Mouse (Mus musculus): Measurements from ENCODE around the gene Slc22a14. TPM values are rescaled to one million over a fixed set of nuclear protein-coding genes. Genes with fewer than 3 reads are reported as not detected.

The Slc22a14 gene
- polyA plus RNA-seq, 1 experiment from 2014 or later: not detected

DNA sequence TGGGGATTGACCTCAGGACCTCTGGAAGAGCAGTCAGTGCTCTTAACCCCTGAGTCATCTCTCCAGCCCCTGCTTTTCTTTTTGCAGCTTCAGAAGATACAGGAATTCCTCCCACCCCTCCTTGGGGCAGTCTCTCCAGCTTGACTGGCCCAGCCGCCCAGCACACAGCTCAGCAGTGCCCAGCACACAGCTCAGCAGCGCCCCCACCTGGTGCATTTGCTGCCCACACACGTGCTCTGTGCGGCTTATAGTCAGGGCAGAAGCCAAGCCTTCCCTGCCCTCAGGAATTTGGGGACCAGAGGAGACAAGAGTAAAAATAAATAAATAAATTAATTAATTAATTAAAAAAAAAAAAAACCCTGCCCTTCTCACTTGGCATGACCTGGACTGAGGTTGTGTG, 13.3 kb downstream of the Slc22a14 start:
- no peak overlapping the region for H3K9ac ChIP-seq (ENCODE audit: low read length)
- no peak overlapping the region for H3K27ac ChIP-seq (replicated peaks; ENCODE audit: low read depth, low read length)
- 29% methylated on average over 4 of the region's 4 CpGs for WGBS
- no peaks in the 10 kb centered on the region for H3K4me1 ChIP-seq (ENCODE audit: control insufficient read depth, insufficient read depth, low read length)
- no peak overlapping the region for H3K4me3 ChIP-seq (ENCODE audit: low read depth, low read length)
- no peaks in the 10 kb centered on the region for H3K27me3 ChIP-seq (ENCODE audit: control insufficient read depth, insufficient read depth, low read length)
- peaks cover 5% of the 10 kb centered on the region; the same call in 1 of the 2 replicates for H3K36me3 ChIP-seq (ENCODE audit: control insufficient read depth, insufficient read depth, low read length)
- no peak for ATAC-seq (ENCODE audit: insufficient number of reproducible peaks, low FRiP score, low TSS enrichment, low read depth)
- H3K9me3 ChIP-seq (ENCODE audit: control insufficient read depth, low read length): no peaks in the 10 kb centered on the region
- H3K4me2 ChIP-seq (ENCODE audit: low read depth, severe bottlenecking): no peak overlapping the region
- DNase-seq (ENCODE audit: low spot score): peak; percentile 86

DNA sequence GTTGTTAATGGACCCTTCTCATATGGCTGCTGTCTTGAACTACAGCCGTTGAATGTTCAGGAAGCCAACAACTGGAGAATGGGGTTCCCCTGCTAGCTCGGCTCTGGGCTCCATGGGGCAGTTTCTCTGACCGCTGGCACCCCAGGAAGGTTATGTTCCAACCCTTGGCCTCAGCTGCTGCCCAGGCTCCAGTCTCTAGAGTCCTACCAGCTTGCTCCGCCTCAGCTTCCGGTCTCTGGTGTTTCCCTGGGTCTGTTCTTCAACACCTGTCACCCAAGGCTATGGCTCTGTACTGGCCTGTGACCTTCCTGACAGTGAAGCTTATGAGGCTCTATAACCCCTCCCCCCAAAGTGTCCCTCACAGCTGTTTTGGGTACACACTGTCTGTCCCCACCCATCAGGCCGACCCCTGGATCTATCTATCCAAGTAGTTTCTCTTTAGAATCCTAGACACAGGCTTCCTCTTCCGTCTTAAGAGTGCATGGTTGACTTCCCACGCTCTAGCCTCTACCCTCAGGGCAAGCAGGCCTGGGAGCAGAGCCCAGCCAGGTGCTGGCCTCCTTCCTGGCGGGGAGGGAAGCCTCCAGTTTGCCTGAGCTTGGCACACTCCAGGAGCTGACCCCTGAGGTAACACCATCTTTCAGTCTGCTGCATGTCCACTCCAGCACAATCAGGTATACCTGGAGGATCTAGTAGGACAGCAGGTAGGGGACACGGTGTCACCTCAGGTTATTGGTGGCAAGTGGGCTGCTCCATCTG, 14.2 kb downstream of the Slc22a14 start:
- no peak overlapping the region for H3K9ac ChIP-seq (ENCODE audit: low read length)
- no peak overlapping the region for H3K27ac ChIP-seq (replicated peaks; ENCODE audit: low read depth, low read length)
- H3K9me3 ChIP-seq (ENCODE audit: control insufficient read depth, low read length): no peaks in the 10 kb centered on the region
- no peak for DNase-seq (ENCODE audit: low spot score)
- H3K4me1 ChIP-seq (ENCODE audit: control insufficient read depth, insufficient read depth, low read length): no peaks in the 10 kb centered on the region
- H3K36me3 ChIP-seq (ENCODE audit: control insufficient read depth, insufficient read depth, low read length): peaks cover 9% of the 10 kb centered on the region; the same call in 1 of the 2 replicates
- H3K4me3 ChIP-seq (ENCODE audit: low read depth, low read length): no peak overlapping the region
- H3K27me3 ChIP-seq (ENCODE audit: control insufficient read depth, insufficient read depth, low read length): no peaks in the 10 kb centered on the region
- 89% methylated on average over 10 of the region's 10 CpGs for WGBS
- no peak for ATAC-seq (ENCODE audit: insufficient number of reproducible peaks, low FRiP score, low TSS enrichment, low read depth)
- no peak overlapping the region for H3K4me2 ChIP-seq (ENCODE audit: low read depth, severe bottlenecking)

DNA sequence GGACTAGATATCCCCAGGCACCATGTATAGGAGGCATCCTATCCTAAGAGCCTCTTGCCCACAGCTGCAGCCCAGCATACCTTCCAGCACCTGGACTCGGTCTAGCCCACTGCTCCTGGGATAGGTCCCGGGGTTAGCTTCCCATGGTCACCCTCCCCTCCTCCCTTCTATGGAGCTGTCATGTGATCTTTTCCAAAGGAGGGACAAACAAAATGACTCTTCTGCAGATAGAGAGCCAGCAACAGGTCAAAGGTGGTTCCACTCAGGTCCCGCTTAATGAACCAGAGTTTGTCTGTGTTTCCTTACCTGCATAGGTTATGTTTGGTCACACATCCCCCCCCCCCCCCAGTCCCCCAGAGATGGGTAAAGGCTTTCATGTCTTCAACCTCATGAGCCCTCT, 14.8 kb downstream of the Slc22a14 start:
- no peak overlapping the region for H3K9ac ChIP-seq (ENCODE audit: low read length)
- no peak overlapping the region for H3K27ac ChIP-seq (replicated peaks; ENCODE audit: low read depth, low read length)
- no peak overlapping the region for H3K4me2 ChIP-seq (ENCODE audit: low read depth, severe bottlenecking)
- H3K9me3 ChIP-seq (ENCODE audit: control insufficient read depth, low read length): no peaks in the 10 kb centered on the region
- H3K4me3 ChIP-seq (ENCODE audit: low read depth, low read length): no peak overlapping the region
- no peaks in the 10 kb centered on the region for H3K4me1 ChIP-seq (ENCODE audit: control insufficient read depth, insufficient read depth, low read length)
- no peaks in the 10 kb centered on the region for H3K27me3 ChIP-seq (ENCODE audit: control insufficient read depth, insufficient read depth, low read length)
- H3K36me3 ChIP-seq (ENCODE audit: control insufficient read depth, insufficient read depth, low read length): peaks cover 11% of the 10 kb centered on the region; the same call in 1 of the 2 replicates
- DNase-seq (ENCODE audit: low spot score) (no peak), ATAC-seq (ENCODE audit: insufficient number of reproducible peaks, low FRiP score, low TSS enrichment, low read depth) (no peak)
- 90% methylated on average over 3 of the region's 3 CpGs for WGBS

DNA sequence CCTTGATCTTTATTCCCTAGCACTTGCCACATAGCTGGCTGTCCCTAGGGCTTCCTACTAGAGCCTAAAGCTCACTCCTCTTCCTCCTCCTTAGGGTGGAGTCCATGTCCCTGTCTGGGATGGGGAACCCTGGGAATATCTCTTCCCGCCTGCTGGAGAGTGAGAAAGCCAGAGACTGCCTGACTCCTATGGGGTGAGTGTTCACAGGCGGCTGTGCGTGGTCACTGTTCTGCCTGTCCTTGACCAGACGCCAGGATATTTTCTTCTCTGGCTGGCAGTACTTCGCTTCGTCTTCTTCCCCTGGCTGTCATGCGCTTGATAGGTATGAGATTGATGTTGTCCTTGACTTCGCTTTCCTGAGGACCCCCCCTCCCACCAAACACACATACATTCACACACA, 19.0 kb downstream of the Slc22a14 start:
- Histone ChIP-seq H3K27me3 (ENCODE audit: control insufficient read depth, insufficient read depth, low read length) (no peaks in the 10 kb centered on the region), H3K4me1 (ENCODE audit: control insufficient read depth, insufficient read depth, low read length) (peaks cover 4% of the 10 kb centered on the region; the same call in 1 of the 2 replicates), H3K4me3 (ENCODE audit: low read depth, low read length) (no peak overlapping the region), H3K36me3 (ENCODE audit: control insufficient read depth, insufficient read depth, low read length) (peaks cover 11% of the 10 kb centered on the region; the same call in 1 of the 2 replicates), H3K4me2 (ENCODE audit: low read depth, severe bottlenecking) (no peak overlapping the region), H3K27ac (replicated peaks; ENCODE audit: low read depth, low read length) (no peak overlapping the region), H3K9me3 (ENCODE audit: control insufficient read depth, low read length) (no peaks in the 10 kb centered on the region), H3K9ac (ENCODE audit: low read length) (no peak overlapping the region)
- WGBS: 93% methylated on average over 8 of the region's 8 CpGs
- ATAC-seq (ENCODE audit: insufficient number of reproducible peaks, low FRiP score, low TSS enrichment, low read depth) (no peak), DNase-seq (ENCODE audit: low spot score) (no peak)

DNA sequence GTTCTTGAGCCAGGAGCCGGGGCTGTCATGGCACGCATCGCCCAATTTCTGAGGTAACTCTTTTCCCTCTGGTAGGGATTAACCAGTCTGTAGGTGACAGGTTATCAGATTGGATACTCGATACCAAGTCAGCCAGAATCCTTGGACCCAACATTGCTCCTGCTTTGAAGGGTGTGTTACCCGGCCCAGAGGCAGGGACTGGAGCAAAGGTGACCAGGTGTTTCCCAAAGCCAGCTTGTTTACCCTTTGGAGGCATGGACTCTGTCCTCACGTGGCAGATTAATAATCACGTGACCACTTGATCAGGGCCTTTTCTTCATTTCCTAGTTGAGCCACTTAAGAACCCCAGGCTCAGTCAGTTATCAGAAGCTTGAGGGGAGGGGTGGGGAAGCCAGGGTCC, 22.6 kb downstream of the Slc22a14 start:
- H3K4me3 ChIP-seq (ENCODE audit: low read depth, low read length): no peak overlapping the region
- H3K9ac ChIP-seq (ENCODE audit: low read length): no peak overlapping the region
- 0 out of 2 replicates have a peak, but pooled peaks cover 2% of the 10 kb centered on the region for H3K27me3 ChIP-seq (ENCODE audit: control insufficient read depth, insufficient read depth, low read length)
- ATAC-seq (ENCODE audit: insufficient number of reproducible peaks, low FRiP score, low TSS enrichment, low read depth): no peak
- 92% methylated on average over 7 of the region's 7 CpGs for WGBS
- peaks cover 6% of the 10 kb centered on the region; the same call in 1 of the 2 replicates for H3K36me3 ChIP-seq (ENCODE audit: control insufficient read depth, insufficient read depth, low read length)
- peaks cover 11% of the 10 kb centered on the region; the same call in 1 of the 2 replicates for H3K4me1 ChIP-seq (ENCODE audit: control insufficient read depth, insufficient read depth, low read length)
- H3K9me3 ChIP-seq (ENCODE audit: control insufficient read depth, low read length): no peaks in the 10 kb centered on the region
- no peak for DNase-seq (ENCODE audit: low spot score)
- H3K27ac ChIP-seq (replicated peaks; ENCODE audit: low read depth, low read length): no peak overlapping the region
- H3K4me2 ChIP-seq (ENCODE audit: low read depth, severe bottlenecking): no peak overlapping the region

DNA sequence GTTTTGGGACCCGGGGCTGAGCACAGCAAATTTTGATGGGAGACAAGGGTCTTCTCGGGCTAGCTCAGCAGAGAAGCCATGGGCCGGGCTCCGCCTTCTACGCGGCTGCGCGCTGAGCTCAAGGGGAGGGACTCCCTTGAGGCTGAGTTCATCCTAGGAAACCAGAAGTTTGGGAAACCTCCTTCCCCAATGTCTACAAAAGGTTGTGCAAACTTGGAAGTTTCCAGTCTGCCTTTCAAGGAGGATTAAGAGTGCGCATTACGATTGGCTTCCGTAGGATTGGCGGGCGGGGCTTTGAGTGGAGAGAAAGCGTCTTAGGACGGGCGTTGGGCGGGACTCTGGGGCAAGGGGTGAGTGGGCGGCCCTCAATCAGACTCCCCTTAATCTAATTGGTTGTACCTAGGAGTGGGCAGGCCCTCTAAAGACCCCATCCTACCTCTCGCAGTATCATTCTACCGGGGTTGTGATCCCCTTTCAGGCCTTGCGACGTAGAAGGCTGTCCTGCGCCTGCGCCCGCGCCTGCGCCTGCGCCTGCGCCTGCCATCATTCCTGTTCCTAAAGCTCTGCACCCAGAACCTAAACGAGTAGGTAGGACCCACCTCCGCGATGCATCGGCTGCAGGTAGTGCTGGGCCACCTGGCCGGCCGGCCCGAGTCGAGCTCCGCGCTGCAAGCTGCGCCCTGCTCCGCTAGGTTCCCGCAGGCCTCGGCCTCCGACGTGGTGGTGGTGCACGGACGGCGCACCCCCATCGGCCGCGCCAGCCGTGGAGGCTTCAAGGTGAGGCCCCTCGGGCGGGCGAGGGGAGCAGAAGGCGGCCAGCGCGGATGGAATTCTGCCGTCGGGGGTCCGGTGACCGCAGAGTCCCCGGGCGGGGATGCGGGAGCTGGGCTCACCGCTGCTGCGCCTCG, 24.2 kb downstream of the Slc22a14 start, which contains the start of gene Myd88:
Myd88 (minus strand) TSS at position 503 of the 908 bp plus-strand sequence.
- Histone ChIP-seq H3K27ac (replicated peaks; ENCODE audit: low read depth, low read length) (peak within 1 kb of the TSS; percentile 63), H3K4me1 (ENCODE audit: control insufficient read depth, insufficient read depth, low read length) (peaks cover 11% of the 10 kb centered on the region; the same call in 1 of the 2 replicates), H3K36me3 (ENCODE audit: control insufficient read depth, insufficient read depth, low read length) (peaks cover 3% of the 10 kb centered on the region; the same call in 1 of the 2 replicates), H3K9me3 (ENCODE audit: control insufficient read depth, low read length) (no peaks in the 10 kb centered on the region), H3K27me3 (ENCODE audit: control insufficient read depth, insufficient read depth, low read length) (0 out of 2 replicates have a peak, but pooled peaks cover 2% of the 10 kb centered on the region), H3K9ac (ENCODE audit: low read length) (peak within 1 kb of the TSS; percentile 78), H3K4me2 (ENCODE audit: low read depth, severe bottlenecking) (peak within 1 kb of the TSS; percentile 77), H3K4me3 (ENCODE audit: low read depth, low read length) (peak within 1 kb of the TSS; percentile 70)
- under 1% methylated on average over 68 of the region's 68 CpGs for WGBS
- DNase-seq (ENCODE audit: low spot score) (peak; percentile 92), ATAC-seq (ENCODE audit: insufficient number of reproducible peaks, low FRiP score, low TSS enrichment, low read depth) (peak; percentile 97)

DNA sequence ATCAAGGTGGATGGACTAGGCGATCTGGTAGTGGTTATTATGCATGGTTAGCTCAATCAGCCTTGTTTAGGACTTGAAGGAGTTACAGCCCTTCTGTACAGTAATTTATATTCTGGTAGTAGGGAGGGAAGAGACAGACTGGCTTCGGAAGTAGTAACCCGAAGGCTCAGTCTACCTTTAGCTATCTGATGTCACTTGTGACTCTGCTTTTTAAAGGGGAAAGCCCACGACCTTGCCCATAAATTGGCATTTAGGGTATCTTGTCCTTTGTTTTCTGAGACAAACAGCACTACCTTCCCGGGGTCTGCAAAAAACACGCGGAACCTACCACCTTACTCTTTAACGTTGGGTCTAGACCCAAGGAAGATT, 25.2 kb downstream of the Slc22a14 start:
- H3K4me1 ChIP-seq (ENCODE audit: control insufficient read depth, insufficient read depth, low read length): peaks cover 11% of the 10 kb centered on the region; the same call in 1 of the 2 replicates
- DNase-seq (ENCODE audit: low spot score): no peak
- ATAC-seq (ENCODE audit: insufficient number of reproducible peaks, low FRiP score, low TSS enrichment, low read depth): no peak
- no peaks in the 10 kb centered on the region; the same call in 1 of the 2 replicates for H3K36me3 ChIP-seq (ENCODE audit: control insufficient read depth, insufficient read depth, low read length)
- H3K9me3 ChIP-seq (ENCODE audit: control insufficient read depth, low read length): no peaks in the 10 kb centered on the region
- peak overlapping the region; percentile 77 for H3K4me2 ChIP-seq (ENCODE audit: low read depth, severe bottlenecking)
- 0 out of 2 replicates have a peak, but pooled peaks cover 2% of the 10 kb centered on the region for H3K27me3 ChIP-seq (ENCODE audit: control insufficient read depth, insufficient read depth, low read length)
- peak overlapping the region; percentile 8; the same call in 1 of the 2 replicates for H3K9ac ChIP-seq (ENCODE audit: low read length)
- 6% methylated on average over 8 of the region's 8 CpGs for WGBS
- no peak overlapping the region for H3K27ac ChIP-seq (replicated peaks; ENCODE audit: low read depth, low read length)
- peak overlapping the region; percentile 70 for H3K4me3 ChIP-seq (ENCODE audit: low read depth, low read length)

Data from limb, embryonic 11.5 days (tissue).